ENCODE assay signal across 19 mouse cellular contexts in the genomic region with DNA sequence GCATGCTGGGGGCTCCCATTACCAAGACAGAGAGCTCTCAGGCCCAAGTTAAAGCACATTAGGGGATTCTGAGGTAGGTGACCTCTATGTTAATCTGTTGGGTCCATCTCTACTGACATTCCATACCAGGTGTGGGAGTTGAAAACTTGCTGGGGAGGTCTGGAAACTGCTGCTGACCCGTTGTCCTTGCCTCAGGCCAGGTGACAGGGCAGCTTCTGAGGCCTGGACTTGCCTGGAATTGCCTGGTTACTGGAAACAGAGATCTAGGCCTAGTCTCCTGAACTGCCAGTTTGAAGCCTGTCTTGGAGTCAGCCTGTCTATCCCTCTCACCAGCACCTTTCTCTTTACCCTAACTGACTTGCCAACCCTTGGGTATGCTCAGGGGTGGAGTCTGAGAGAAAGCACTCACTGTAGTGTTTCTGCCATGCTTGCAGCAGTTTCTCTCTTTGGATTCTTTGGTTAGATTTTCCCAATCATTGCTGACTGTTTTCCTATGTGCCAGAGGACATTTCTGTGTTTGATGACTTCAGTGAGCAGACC. TPM values are rescaled to one million over a fixed set of nuclear protein-coding genes. Genes with fewer than 3 reads are reported as not detected.
DNase-seq lines count a peak whose midpoint lies in the region; ATAC-seq lines count a peak whose summit lies in the region.
"Had no signal": no experiment of that assay in that cellular context is flagged by ENCODE, and none has a peak within 500 bp of the region (broad histone marks: within the 10 kb centered on the region; RNA-seq: fewer than 3 reads in every experiment).

No protein-coding gene starts in this region.

- H3K27me3 ChIP-seq in kidney, embryonic 15.5 days = no peaks in the 10 kb centered on the region
- H3K27me3 ChIP-seq in kidney, embryonic 14.5 days (ENCODE audit: control insufficient read depth, insufficient read depth, low read length) = no peaks in the 10 kb centered on the region
- H3K27me3 ChIP-seq: embryonic facial prominence, embryonic 13.5 days; forebrain, embryonic 12.5 days; heart, embryonic 13.5 days; hindbrain, embryonic 12.5 days had no signal

- peak; percentile 53 for DNase-seq in kidney, adult 11 months
- peak; percentile 27 for DNase-seq in kidney, postnatal 14 days
- peak; percentile 12 for DNase-seq in adipocyte (ENCODE audit: low spot score)
- no peak for DNase-seq in cerebellum, adult 8-10 months
- DNase-seq: adrenal gland, postnatal 10 days; cerebellum, adult 11 months; cerebellum, adult 9-10 months; cerebellum, postnatal 36 days; gastrocnemius, postnatal 10 days; heart, postnatal 36 days had no signal

- no peaks in the 10 kb centered on the region for H3K4me1 ChIP-seq in kidney, embryonic 15.5 days
- H3K4me1 ChIP-seq in kidney, embryonic 14.5 days (ENCODE audit: control insufficient read depth, insufficient read depth, low read length) = no peaks in the 10 kb centered on the region
- H3K4me1 ChIP-seq: embryonic facial prominence, embryonic 13.5 days; forebrain, embryonic 12.5 days; heart, embryonic 13.5 days; hindbrain, embryonic 12.5 days had no signal

- H3K4me2 ChIP-seq in kidney, embryonic 15.5 days = no peak overlapping the region
- no peak overlapping the region for H3K4me2 ChIP-seq in kidney, embryonic 14.5 days (replicated peaks; ENCODE audit: low read depth, low read length)
- H3K4me2 ChIP-seq: embryonic facial prominence, embryonic 13.5 days; forebrain, embryonic 12.5 days; heart, embryonic 13.5 days; hindbrain, embryonic 12.5 days had no signal

- no peak overlapping the region for H3K4me3 ChIP-seq in kidney, embryonic 15.5 days (replicated peaks)
- no peak overlapping the region for H3K4me3 ChIP-seq in kidney, embryonic 14.5 days (ENCODE audit: low read length)
- H3K4me3 ChIP-seq: embryonic facial prominence, embryonic 13.5 days; forebrain, embryonic 12.5 days; heart, embryonic 13.5 days; hindbrain, embryonic 12.5 days had no signal

- no peak for ATAC-seq in kidney, embryonic 15.5 days (replicated peaks; ENCODE audit: low FRiP score)
- no peak for ATAC-seq in kidney, embryonic 14.5 days (ENCODE audit: low FRiP score, low TSS enrichment)
- ATAC-seq: forebrain, embryonic 16.5 days; hindbrain, embryonic 16.5 days had no signal

- H3K9ac ChIP-seq in kidney, embryonic 15.5 days = no peak overlapping the region
- H3K9ac ChIP-seq in kidney, embryonic 14.5 days (ENCODE audit: low read depth, low read length) = no peak overlapping the region
- H3K9ac ChIP-seq: embryonic facial prominence, embryonic 13.5 days; forebrain, embryonic 12.5 days; heart, embryonic 13.5 days; hindbrain, embryonic 12.5 days had no signal

- WGBS in kidney, embryonic 15.5 days = 75% methylated on average over 1 of the region's 1 CpGs
- WGBS in kidney, embryonic 14.5 days = 65% methylated on average over 1 of the region's 1 CpGs

- H3K9me3 ChIP-seq in kidney, embryonic 15.5 days (replicated peaks) = no peaks in the 10 kb centered on the region
- H3K9me3 ChIP-seq in kidney, embryonic 14.5 days (ENCODE audit: control insufficient read depth, low read length) = no peaks in the 10 kb centered on the region
- H3K9me3 ChIP-seq: embryonic facial prominence, embryonic 13.5 days; forebrain, embryonic 12.5 days; heart, embryonic 13.5 days; hindbrain, embryonic 12.5 days had no signal

- H3K36me3 ChIP-seq in kidney, embryonic 15.5 days = no peaks in the 10 kb centered on the region
- H3K36me3 ChIP-seq in kidney, embryonic 14.5 days (ENCODE audit: control insufficient read depth, insufficient read depth, low read length) = no peaks in the 10 kb centered on the region
- H3K36me3 ChIP-seq: embryonic facial prominence, embryonic 13.5 days; forebrain, embryonic 12.5 days; G1E; heart, embryonic 13.5 days; hindbrain, embryonic 12.5 days had no signal

- no peak overlapping the region for H3K27ac ChIP-seq in kidney, embryonic 15.5 days
- no peak overlapping the region for H3K27ac ChIP-seq in kidney, embryonic 14.5 days (ENCODE audit: low read depth, low read length)
- H3K27ac ChIP-seq: embryonic facial prominence, embryonic 13.5 days; forebrain, embryonic 12.5 days; heart, embryonic 13.5 days; hindbrain, embryonic 12.5 days had no signal

RNA-seq across cellular contexts. Expression of a gene that starts 51.9 kb away (rescaled TPM):
- 12.3 and 13.1 TPM in 2 replicates for polyA plus RNA-seq in kidney, embryonic 15.5 days (2015; fragmentation: Nextera tagmentation; extraction: Ambion mirVana)
- 0.30 and 2.2 TPM in 2 replicates for polyA plus RNA-seq in kidney, embryonic 14.5 days (2014; fragmentation: Nextera tagmentation; extraction: Ambion mirVana)
- polyA plus RNA-seq: G1E had no signal
